Mouse (Mus musculus): ENCODE results near the gene Slc38a6.

Slc38a6 gene

DNA sequence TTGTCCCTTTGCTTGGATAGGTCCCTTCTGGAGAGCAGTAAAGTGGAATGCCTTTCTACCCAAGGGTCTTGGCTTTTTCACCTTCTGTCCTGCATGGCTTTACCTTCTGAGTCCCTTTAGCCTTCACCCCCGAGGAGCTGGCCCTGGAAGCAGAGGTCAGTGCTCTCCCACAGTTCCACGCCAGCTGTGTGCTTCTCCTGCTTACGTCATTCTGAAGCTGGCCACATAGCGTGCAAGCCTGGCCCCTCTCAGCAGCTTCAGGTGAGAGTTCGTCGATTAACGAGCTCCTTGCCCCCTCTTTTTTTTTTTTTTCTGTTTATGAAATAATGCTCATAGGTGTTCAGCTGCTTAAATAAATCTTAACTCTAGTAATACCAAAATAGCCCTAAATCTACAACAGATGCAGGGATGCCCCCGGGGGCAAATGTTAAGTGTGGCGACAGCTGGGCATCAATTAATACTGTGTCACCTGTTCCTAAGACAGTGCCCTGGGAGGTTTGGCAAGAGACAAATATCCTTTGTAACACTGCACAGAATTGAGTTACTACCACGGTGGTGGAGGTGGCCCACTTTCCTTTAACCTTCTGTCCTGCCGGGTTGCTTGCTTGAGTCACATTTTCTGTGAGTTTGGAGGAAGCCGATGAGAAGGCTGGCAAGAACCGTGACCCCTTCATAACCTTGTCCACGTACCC, 68.7 kb downstream of the Slc38a6 start:
- no peak for DNase-seq (ENCODE audit: low read depth, low spot score)

DNA sequence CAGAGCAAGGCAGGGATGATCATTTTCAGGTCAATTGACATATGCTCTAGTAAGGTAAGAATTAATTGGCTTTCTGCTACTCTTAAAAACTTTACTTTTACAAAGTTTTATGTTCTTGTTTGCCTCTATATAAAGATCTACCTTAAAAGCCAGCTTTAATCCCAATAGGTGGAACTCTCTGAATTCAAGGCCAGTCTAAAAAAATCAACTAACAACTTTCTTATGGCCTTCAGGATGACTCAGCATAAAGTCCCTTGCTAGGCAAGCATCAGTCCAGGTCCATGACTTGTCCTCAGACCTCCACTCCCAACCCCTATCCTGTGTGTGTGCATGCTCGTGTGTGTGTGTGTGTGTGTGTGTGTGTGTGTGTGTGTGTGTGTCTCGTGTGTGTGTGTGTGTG, 70.1 kb downstream of the Slc38a6 start:
- DNase-seq (ENCODE audit: low read depth, low spot score): no peak

- no peak for DNase-seq (ENCODE audit: low read depth, low spot score)
Measured at GRCm38 (mm10) chr12:73357311-73357710, 70.7 kb downstream of the Slc38a6 start.

GRCm38 (mm10) chr12:73357736-73358135, 71.2 kb downstream of the Slc38a6 start:
- DNase-seq (ENCODE audit: low read depth, low spot score): no peak

GRCm38 (mm10) chr12:73358640-73359039, 72.1 kb downstream of the Slc38a6 start:
- peak; percentile 38 for DNase-seq (ENCODE audit: low read depth, low spot score)

DNA sequence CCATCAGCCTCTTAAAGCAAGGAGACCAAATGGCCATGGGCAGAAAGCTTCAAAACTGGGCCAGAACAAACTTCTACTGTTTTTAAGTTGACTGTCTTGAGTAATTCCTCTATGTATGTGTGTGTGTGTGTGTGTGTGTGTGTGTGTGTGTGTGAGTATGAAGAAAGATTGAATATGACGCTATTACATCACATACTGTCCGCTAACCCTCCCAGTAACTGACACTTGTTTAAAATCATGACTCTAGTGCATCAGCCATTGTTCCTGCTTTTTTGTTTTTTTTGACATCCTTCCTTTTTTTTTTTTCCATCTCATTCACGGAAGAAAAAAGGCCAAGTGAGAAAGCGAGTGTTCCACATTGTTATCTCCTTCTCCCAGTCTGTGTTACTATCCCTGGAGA, 72.9 kb downstream of the Slc38a6 start:
- DNase-seq (ENCODE audit: low read depth, low spot score): no peak

- DNase-seq (ENCODE audit: low read depth, low spot score): no peak
Measured at GRCm38 (mm10) chr12:73361201-73361600, 74.6 kb downstream of the Slc38a6 start.

DNA sequence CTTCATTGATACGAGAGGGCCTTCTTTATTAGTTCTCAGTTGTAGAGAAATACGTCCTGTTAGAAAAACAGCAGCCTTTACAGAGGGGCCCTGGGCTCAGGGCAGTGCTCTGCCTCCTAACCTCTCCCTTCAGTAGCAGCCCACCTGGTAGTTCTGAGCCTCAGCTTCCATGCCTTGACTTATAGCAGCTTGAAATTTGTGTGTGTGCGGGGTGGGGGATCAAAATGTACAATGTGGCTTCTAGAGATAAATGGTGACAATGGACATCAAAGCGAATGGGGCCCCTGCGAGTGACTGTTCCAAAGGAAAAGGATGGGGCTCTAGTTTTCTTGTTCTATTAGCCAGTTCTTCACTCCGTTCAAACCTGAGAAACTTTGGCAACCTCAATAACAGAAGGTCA, 76.8 kb downstream of the Slc38a6 start:
- DNase-seq (ENCODE audit: low read depth, low spot score): no peak

GRCm38 (mm10) chr12:73363956-73364355, 77.4 kb downstream of the Slc38a6 start:
- no peak for DNase-seq (ENCODE audit: low read depth, low spot score)

GRCm38 (mm10) chr12:73366581-73366980, 80.0 kb downstream of the Slc38a6 start:
- DNase-seq (ENCODE audit: low read depth, low spot score): no peak

GRCm38 (mm10) chr12:73367460-73368079, 81.0 kb downstream of the Slc38a6 start:
- no peak for DNase-seq (ENCODE audit: low read depth, low spot score)

GRCm38 (mm10) chr12:73368868-73369608, 82.5 kb downstream of the Slc38a6 start:
- DNase-seq (ENCODE audit: low read depth, low spot score): no peak

DNA sequence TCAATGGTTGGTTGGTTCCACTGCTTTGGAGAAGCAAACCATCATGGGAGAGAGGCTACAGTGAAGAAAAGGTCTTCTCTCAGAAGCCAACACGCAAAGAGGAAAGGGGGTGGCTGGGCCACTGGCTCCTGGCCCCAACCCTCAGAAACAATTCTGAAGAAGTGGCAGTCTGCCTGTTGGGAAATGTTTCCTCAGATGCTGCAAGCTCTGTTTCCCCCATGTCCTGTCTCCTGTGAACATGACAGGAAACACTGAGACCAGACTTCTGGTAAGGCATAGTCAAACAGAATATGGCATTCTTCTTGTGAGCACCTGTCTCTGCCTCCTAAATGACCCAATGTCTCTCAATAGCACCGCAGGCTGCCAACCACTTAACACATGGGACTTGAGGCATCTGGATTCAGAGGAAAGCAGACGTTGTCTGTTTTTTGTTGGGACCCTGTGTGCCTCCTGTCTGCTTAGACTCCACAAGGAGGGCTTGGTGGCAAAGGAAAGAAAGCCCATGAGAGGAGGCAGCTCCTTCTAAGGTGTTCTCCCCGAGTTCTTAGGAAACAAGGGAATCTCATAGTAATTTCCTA, 83.9 kb downstream of the Slc38a6 start:
- DNase-seq (ENCODE audit: low read depth, low spot score): no peak

GRCm38 (mm10) chr12:73371132-73371531, 84.6 kb downstream of the Slc38a6 start:
- peak; percentile 90 for DNase-seq (ENCODE audit: low read depth, low spot score)

DNA sequence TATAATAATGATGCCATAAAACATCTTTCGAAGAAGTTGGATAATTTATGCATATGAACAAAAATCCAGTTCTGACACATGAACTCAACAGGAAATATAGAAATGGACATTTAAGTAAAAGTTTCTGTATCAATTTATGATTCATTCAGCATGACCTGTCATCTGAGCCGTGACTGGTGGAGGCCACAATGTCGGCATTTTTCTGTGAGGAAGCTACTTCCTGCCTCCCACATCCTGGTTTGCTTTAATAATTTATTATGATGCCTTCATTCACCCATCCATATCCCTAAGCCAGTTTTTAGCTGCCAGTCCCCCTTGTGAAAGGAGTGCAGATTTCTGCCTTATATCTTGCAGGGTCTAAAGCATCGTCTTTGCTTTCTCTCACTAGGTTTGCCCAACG, 91.4 kb downstream of the Slc38a6 start:
- no peak for DNase-seq (ENCODE audit: low read depth, low spot score)

GRCm38 (mm10) chr12:73378724-73379355, 92.3 kb downstream of the Slc38a6 start:
- DNase-seq (ENCODE audit: low read depth, low spot score): no peak

- no peak for DNase-seq (ENCODE audit: low read depth, low spot score)
Measured at GRCm38 (mm10) chr12:73380686-73381360, 94.2 kb downstream of the Slc38a6 start.

- DNase-seq (ENCODE audit: low read depth, low spot score): no peak
Measured at GRCm38 (mm10) chr12:73381452-73381851, 94.9 kb downstream of the Slc38a6 start.

DNA sequence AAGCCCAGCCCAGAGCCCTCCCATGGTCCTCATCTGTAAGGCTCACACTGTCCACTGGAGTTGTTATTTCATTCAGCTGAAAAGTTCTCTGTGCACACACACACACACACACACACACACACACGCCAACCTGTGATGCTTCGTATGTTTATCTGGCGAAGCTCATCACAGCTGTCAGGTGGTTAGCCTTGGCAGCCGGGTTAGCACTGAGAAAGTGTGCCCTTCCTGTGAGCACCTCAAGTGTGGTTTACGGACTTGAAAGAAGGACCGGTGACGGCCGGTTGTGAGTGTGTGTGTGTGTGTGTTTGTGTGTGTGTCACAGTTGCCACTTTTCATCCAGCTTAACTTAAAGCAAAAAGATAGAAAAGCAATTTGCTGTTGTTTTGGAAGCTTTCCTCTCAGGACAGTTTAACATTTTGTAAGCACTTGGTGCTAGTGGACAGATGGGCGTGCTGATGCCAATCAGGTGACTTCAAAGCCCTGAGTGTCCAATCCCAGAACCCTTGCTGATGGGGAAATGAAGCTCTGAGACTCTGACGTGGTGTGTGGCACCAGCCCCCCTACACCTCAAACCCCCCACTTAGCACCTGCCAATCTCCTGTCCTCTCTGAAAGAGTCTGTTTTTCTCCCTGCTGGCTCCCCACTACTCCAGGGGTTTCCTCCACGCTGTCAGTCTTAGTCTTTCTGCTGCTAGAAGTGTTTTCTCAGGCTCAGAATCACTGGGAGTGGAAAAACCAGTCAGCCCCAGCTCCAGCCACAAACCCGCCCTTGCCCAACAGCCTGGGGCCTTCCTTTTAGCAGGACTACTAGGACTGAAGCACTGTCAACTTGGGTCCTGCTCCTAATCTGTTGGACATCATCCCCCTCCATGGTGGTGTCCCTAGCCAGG, 96.0 kb downstream of the Slc38a6 start:
- DNase-seq (ENCODE audit: low read depth, low spot score): no peak

DNA sequence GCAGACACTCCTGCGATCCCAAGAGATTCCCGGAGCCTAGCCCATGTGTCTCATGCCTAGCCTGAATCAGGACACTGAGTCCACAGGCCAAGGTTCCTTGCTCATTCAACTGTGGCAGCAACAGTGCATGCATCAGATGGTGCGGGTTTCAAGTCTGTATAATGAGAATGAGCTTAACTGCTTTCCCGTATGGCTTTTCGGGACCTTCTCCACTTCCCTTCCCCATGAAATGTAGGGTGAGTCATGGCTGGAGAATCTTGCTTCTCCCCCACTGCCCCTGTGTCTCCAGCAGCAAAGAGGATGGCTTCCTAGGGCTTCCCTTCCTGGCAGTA, 96.6 kb downstream of the Slc38a6 start:
- no peak for DNase-seq (ENCODE audit: low read depth, low spot score)

- DNase-seq (ENCODE audit: low read depth, low spot score): no peak
Measured at GRCm38 (mm10) chr12:73383861-73384260, 97.3 kb downstream of the Slc38a6 start.

Measured in brain, adult 2 months (tissue).